Mouse (Mus musculus) myocyte (in vitro differentiated cells): ENCODE results near the gene Crebzf.

Source experiments
- MAX ChIP-seq: IDR thresholded peaks from one replicate; pipeline ENCODE4 v1.6.1; 2011; ENCODE audit warnings: low read depth, mild to moderate bottlenecking, control low read depth
- POLR2A ChIP-seq: IDR thresholded peaks from one replicate; pipeline ENCODE4 v1.6.1; 2011; ENCODE audit warnings: low read depth, mild to moderate bottlenecking, control low read depth, moderate library complexity; ENCODE audit not compliant: insufficient read length
- TCF12 ChIP-seq: IDR thresholded peaks from one replicate; pipeline ENCODE4 v1.6.1; 2011; ENCODE audit warnings: mild to moderate bottlenecking, control low read depth; ENCODE audit not compliant: poor library complexity, insufficient read depth, severe bottlenecking

- TF ChIP-seq TCF12, result no peak
- no peak for TF ChIP-seq POLR2A
- no peak for TF ChIP-seq MAX
These were observed 32.6 kb upstream of the Crebzf start for GRCm38 (mm10) chr7:90409934-90410333.
